Mouse (Mus musculus) retina, postnatal 7 days (tissue): ENCODE results near the gene Krtap28-10.

ENCODE experiments used
- DNase-seq: peaks from one replicate; pipeline ENCODE4 v3.0.0-alpha.2; 2012; ENCODE audit warnings: low read depth, low spot score

Krtap28-10 gene

DNA sequence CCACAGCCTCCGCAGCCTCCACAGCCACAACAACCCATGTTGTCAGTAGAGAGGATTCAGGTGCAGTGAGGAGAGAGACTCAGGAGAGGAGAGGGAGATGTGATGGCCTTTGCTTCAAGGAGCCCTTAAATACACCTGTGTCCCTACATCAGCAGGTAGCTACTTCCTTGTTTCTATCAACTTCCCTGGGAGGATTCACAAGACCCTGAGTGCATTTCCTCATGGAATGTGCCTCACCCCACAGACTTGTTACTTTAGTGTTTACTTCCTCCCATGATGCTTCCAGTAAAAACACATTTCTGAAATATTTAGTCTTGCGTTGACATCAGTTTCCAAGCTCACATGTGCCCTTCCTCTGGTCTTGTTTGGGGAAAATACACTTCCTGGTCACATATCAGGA is at the start of gene Krtap28-10:
Gene Krtap28-10, minus strand, starts transcription at position 101 of the 400 bp plus-strand sequence.
- no peak for DNase-seq

DNA sequence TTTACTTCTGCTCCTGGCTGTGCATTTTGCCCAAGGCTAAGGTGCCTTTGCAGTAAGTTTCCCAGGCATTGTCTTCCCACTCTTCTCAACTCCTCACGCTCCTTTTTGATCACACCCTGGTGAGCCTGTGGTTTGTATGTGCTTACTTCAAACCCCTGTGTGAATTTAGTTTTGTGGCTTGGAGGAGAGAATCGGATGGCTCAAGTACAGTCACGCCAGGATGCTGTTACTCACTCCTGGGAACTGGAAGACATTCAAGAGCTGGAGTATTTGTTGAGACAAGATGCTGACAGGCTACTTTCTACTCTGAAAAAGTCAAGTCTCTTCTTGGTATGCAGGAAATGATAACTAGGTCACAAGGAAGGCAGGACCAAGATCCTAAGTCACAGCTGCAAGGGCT is 49.0 kb upstream of the Krtap28-10 start:
- no peak for DNase-seq

DNA sequence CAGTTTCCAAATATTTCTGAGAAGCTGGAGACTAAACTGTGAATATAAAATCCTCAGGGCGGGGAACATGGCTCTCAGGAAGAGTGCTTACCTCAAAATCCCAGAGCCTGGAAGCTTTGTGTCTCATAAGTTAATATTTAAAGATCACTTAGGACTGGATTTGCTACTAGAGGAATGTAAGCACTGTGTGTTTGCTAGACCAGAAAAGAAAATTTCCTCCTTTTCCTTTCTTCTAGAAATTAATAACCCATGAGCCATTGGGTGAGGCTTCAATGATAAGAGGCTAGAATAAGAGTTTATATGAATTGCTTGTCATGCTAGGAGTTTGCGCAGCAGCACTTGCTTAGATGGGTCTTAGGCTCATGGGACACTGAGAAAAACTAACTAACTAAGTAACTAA is 42.5 kb upstream of the Krtap28-10 start:
- no peak for DNase-seq

DNA sequence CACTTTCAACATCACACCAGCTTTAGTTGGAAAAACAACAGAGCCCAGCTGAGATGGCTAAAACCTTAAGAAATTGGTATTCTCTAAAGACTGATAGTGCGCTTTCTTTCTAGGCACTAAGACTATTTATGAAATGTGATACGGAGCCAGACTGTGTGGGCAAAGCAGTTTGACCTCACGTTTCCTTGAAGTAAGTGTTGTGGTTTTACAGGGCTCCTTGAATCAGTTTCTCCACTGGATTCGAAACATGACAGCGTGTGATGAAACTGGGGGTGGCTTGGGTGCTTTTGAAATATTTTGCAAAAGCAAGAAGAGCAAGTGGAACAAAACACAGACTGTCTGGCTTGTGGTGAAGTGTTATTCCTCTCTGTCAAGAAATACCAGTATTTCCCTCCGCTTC is 34.7 kb upstream of the Krtap28-10 start:
- no peak for DNase-seq

DNA sequence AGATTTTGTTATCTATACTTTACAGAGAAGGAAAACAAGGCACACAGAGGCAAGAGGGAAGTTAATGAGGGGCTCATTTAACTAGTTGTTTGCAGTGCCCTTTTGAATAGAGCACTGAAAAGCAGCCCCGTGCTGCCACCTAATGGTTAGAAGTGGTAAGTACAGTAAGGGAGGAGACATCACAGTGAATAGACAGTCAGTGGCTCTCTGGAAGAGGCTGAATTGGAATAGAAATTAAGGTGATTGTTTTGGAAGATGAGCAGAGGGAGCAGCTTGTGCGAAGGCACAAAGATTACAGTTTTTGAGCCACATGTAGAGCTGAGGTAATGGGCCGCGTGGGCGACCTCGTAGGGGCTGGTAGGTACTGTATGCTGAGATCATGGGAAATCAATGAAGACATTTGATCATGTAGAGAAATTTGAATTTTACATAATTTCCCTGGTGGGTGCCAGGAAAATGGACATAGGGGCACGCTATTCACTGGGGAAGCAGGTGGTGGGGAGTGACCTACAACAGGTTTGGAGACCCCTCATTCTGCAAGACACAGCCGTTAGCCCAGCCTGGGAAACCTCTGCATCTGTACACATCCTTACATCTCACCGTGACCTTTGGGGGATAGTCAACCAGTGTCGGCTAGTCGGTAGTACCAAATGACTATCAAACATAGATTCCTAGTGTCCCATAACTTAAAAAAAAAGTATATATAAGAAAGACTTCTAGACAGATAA is 34.1 kb upstream of the Krtap28-10 start:
- peak; percentile 42 for DNase-seq

DNA sequence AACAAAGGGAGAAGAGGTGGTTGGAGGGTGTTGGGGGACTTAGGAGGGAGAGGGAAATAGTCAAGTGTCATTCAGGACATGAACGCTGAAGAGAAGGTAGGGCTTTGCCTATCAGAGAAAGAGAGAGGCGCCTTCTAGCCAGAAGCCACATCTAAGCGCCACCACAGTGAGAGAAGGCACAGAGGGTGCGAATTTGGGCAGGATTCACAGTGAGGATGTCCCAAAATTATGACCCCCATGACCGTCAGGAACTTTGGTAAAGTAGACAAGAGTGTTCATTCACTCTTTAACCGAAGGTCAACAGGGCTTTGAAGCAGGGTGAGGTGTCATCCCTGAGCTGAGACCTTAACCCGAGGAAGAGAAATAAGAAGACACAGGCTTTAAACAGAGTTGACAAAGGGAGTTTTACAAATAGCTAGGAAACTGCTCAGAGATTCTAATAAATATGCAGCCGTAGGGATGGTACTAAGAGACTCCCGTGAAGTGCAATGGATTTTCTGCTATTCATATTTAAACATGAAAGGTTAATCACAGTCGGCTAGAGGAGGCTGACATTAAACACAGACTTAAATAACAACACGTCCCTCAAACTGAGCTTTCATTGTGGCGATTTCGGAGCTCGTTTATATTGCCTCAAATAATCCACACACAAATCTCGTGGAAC is 33.4 kb upstream of the Krtap28-10 start:
- DNase-seq, result no peak

DNA sequence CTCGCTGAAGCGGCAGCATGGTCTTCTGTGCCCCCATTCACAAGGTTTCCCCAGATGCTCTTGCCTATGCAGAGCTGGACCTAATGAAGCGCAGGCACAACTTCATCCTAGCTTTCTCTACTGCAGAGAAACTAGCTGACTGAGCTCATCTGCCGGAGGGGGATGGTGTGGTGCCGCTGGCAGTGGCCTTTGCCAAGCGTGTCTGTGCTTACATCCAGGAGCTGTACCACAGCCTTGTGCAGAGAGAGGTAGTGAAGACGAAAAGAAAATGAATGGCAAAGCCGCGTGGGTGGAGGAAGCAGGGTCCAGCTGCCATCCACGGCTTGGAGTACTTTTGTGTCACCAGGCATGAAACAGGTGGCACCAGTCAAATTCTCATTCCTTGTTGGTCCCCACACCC is 24.9 kb upstream of the Krtap28-10 start:
- DNase-seq, result no peak

DNA sequence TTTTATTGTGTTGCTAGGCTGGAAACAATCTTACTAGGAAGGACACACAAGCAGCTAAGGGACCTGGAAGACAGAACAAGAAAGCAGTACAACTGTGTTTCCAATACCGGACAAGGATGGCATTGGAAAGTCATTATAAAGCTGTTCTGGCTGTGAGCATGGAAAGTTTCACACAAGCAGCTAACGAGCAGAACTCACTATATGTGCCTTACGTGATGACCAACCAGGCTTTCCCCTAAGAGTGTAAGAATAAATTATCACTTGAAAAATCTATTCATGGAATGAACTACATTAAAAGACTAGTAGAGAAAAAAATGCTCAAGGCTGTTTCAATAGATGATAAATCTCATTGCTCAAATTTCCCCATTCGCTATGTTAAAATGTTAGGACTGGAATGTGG is 24.3 kb upstream of the Krtap28-10 start:
- DNase-seq, result no peak

DNA sequence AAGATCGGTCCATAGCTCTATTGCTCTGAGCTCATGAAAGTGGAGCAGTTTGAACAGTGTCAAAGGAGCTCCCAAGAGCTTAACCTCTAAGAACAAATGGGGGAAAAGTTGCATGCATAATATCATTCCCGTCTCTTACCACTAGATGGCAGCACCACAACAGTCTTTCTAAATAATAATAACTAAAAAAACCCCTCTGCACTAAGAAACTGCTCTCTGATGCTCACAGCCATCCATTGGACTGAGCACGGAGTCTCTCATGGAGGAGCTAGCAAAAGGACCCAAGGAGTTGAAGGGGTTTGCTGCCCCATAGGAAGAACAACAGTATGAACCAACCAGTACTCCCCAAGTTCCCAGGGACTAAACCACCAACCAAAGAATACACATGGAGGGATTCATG is 22.6 kb upstream of the Krtap28-10 start:
- peak; percentile 24 for DNase-seq

DNA sequence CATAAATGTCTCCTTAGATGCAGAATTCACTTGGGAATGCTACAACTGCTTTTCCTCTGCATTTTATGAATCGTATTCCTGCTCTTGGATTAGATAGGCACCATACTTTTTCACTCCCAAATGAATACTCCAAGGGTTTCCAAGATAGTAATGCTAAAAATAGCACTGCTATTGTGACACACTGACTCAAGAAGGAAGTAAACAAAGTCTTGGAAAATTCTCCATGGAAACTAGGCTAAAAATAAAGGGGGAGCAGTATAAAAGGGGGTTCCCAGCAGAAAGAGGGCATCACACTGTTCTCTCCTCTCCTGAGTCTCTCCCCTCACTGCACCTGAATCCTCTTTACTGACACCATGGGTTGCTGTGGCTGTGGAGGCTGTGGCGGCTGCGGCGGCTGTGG is 18.4 kb upstream of the Krtap28-10 start, which contains the start of gene Krtap28-13:
Gene Krtap28-13, plus strand, starts transcription at position 288 of the 400 bp plus-strand sequence.
- DNase-seq, result no peak

DNA sequence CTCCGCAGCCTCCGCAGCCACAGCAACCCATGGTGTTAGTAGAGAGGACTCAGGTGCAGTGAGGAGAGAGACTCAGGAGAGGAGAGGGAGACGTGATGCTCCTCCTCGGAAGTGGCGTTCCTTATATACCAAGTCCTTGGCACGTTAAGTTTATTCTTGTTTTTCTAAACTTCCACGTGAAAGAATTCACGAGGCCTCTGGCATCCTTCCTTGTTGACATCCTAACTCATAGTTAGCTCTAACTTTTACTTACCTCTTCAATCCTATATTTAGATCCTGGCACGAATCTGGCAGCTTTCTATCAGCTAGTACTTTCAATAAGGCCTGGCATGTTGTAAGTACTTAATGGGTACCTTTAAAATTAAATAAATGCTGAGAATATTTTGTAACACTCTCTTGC is 17.0 kb upstream of the Krtap28-10 start, which contains the start of gene A030005K14Rik:
Gene A030005K14Rik, minus strand, starts transcription at position 101 of the 400 bp plus-strand sequence.
- DNase-seq, result no peak

DNA sequence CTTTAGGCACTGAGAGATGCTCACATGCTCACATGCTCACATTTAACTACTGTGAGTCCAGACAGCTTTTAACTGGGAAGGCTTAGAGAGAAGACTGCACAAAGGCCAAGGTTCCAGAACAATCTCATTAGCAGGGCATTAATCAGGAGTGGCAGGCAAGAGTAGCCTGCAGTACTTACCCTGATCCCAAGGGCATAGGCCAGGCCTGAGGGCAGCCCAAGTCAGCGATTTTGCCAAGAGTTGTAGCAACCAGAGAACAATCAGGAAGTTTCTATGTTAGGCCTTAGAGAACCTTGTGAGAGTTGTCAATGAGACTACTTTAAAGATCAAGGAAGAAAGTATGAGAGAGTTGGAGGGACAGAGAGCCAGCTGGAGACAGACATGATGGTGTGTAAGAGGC is 16.2 kb upstream of the Krtap28-10 start:
- no peak for DNase-seq

DNA sequence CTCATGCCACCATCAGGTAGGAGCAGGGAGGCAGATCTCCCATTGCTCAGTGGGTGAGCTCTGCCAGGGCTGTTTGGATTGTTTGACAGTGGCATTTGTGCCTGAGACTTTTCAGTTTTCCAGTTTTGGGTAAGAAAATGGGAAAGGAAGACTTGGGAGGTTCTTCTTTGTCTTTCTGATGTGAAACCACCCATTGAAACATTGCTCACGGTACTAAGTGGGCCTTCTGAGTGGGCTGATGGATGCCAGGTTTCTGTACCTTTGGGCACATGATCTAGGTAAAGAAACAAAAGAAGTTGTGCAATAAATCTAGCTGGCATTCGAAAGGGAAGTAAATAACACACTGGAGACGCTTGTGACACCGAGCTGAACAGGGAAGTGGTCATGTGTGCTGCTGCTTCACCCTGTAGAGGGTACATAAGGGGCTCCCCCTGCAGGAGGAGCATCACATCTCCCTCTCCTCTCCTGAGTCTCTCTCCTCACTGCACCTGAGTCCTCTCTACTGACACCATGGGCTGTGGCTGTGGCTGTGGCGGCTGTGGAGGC is 2.7 kb upstream of the Krtap28-10 start, which contains the start of gene Gm47969:
Gene Gm47969, plus strand, starts transcription at position 51 of the 546 bp plus-strand sequence.
- no peak for DNase-seq

DNA sequence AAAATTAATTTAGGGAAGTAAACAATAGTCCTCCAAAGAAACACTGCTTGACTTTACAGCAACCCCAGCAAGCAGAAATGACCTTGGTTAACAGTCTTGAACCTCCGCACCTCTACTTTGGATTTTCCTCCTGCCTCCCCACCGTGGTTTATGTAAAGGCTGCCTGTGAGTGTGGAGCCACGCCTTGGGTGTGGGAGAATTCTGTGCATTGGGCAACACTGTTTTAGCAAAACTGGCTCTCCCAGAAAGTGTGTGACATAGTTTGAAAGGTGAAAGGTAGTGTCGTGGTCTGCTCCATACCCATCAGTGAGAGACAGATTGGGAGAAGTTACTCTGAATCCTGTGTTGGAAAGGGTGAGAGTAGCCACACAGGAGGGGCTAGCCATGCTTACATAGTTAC is 3.2 kb downstream of the Krtap28-10 start:
- DNase-seq, result no peak

DNA sequence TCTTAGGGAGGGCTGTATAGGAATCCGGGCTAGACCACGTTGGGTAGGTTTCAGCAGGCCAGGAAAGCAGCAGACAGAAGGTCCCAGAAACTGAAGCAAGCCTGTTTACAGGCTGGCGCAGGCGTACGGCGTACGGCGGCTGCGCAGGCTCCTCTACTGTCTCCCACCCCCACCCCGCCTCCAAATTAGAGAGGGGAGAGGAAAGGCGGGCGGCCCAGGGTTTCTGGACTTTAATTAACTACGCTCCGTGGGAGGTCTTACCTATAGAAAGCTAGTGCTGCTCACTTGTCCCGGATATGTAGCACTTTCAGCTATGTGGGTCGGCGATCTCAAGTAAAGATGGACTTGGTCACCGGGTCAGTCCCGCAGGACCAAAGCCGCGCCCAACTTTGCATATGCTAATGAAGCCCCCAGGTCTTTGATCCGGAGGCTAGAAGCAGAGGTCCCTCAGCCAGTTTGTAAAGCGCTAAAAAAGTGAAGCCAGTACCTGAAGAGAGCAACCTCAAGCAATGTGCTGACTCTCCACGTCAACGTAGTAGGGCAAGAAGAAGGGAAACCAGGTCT is 4.1 kb downstream of the Krtap28-10 start, which contains the start of gene Slc19a3:
Gene Slc19a3, minus strand, starts transcription at position 340 of the 564 bp plus-strand sequence.
- no peak for DNase-seq

DNA sequence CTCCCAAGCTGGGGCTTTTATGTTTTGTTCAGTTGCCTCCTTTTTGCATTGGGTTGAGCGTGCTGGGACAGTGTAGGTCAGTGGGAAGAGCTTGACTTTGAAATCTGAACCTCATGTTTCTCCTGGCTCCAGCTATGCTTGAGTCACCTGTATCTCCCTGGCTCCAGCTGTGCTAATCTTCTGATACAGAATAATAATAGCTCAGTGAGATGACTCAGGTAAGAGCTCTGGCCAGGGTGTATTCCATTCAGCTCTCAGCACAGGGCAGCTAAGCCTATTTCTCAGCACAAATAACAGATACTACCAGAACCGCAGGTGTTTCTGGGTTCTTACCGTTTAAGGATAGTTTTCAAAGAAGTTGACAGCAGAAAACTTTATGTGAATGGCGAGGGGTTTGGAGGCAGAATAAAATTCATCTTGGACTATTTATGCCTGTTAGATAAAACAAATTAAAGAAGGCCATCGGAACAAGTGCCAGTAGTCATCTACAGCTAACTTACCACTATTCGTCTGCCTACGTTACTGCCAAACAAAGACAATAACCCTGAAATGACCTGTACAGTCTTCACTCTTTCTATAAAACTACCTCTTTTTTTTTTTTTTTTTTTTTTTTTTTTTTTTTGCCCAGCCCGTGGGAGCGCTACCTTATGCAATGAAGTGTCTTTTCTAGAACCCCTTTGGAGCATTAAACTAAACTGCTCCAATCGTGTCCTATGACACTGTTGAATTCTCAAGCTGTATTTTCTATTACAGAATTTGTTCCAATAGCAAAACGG is 5.2 kb downstream of the Krtap28-10 start:
- DNase-seq, result no peak

DNA sequence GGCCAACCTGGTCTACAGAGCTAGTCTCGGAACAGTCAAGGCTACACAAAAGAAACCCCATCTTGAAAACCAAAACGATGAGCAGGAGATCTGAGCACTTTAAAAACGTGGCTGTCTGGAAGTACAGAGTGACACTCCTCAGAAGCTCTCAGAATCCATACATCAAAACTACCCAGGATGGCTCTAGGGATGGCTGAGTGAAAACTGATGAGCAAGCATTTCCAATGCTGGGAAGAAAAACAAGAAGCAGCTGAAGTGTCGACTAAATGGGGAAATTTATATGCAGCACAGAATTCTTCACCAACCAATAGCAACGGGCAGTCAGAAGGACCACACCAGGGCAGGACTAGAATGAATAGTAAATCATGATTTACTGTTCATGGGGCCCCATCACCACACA is 7.8 kb downstream of the Krtap28-10 start:
- no peak for DNase-seq

DNA sequence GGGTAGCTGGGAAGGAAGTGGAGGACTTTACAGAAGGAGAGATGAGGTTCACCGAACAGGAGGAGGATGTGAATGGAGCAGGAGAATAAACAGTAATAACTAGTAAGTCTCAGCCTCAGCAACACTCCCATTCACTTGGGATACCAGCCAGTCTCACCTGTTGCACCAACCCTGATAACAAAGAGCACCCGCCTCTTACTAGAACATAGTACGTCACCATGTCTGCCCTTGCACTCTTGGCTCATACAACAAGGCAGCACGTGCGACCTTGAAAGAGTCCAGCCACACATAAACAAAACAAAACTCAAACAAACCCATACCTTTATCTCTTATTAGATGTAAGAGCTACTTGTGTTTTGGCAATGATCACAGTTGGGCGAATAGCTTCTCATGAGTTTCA is 9.8 kb downstream of the Krtap28-10 start:
- no peak for DNase-seq

DNA sequence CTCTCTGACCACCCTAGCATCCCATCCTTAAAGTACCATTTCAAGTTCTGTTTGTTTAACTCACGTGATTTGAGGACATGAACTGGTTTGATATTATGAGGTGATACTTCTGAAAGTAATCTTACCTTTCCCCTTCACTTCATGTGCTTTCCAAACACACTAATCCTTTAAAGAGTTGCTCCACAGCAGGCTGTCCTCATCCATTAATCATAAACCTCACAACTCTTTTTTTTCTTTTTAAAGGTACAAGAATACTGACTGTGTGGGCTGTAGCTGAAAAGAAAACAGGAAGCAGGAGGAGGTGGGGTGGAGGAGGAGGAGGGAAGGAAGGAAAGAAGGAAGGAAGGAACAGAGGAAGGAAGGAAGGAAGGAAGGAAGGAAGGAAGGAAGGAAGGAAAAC is 10.3 kb downstream of the Krtap28-10 start:
- no peak for DNase-seq

DNA sequence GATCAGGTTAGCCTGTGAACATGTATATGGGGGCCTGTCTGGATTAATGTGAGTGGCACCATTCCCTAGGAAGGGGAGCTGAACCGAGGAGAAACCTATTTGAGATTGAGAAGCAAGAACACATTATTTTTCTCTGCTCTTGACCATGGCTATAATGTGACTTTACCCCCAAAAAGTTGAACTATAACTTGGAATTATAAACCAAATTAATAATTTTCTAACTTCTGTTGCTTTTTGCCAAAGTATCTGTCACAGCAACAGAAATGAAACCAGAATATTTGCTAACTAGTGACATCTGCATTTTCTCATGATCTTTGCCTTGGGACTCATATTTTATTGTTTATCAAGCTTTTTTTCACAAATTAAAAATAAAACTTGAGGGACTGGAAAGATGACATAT is 25.7 kb downstream of the Krtap28-10 start:
- no peak for DNase-seq

DNA sequence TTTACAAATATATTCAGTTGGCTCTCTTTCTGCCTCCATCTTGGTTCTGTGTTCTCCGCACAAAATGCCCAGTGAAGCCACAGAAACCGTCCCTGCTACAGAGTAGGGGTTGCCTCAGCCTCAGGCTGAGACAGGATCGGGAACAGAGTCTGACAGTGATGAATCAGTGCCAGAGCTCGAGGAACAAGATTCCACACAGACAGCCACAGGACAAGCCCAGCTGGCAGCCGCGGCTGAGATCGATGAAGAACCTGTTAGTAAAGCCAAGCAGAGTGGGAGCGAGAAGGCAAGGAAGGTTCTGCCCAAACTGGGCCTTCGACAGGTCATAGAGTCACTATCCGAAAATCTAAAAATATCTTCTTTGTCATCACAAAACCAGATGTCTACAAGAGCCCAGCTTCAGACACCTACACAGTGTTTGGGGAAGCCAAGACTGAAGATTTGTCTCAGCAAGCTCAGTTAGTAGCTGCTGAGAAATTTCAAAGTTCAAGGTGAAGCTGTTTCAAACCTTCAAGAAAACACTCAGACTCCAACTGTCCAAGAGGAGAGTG is 26.9 kb downstream of the Krtap28-10 start:
- DNase-seq, result no peak
